Comparison of ENCODE assay signal across 8 mouse cellular contexts in genomic region chr7:143007599-143008369, GRCm38 (mm10). TPM values are rescaled to one million over a fixed set of nuclear protein-coding genes. Genes with fewer than 3 reads are reported as not detected.
DNase-seq lines count a peak whose midpoint lies in the region; ATAC-seq and TF ChIP-seq lines count a peak whose summit lies in the region.

No protein-coding gene starts in this region.

- H3K36me3 ChIP-seq in heart, embryonic 10.5 days: no peaks in the 10 kb centered on the region
- H3K36me3 ChIP-seq in kidney, embryonic 15.5 days: no peaks in the 10 kb centered on the region

- H3K27ac ChIP-seq in bone marrow macrophage, adult 2 months (ENCODE audit: insufficient read depth, low read depth, low read length): no peak overlapping the region
- peak overlapping the region; percentile 60 for H3K27ac ChIP-seq in embryonic fibroblast, embryonic 13.5 days (ENCODE audit: insufficient read depth, low read length)
- peak overlapping the region; percentile 86 for H3K27ac ChIP-seq in heart, embryonic 10.5 days
- peak overlapping the region; percentile 93 for H3K27ac ChIP-seq in kidney, embryonic 15.5 days

- peaks cover 40% of the 10 kb centered on the region for H3K4me1 ChIP-seq in bone marrow macrophage, adult 2 months (ENCODE audit: control insufficient read depth, insufficient read depth, low read length)
- H3K4me1 ChIP-seq in embryonic fibroblast, embryonic 13.5 days (ENCODE audit: control insufficient read depth, insufficient read depth, low read length): peaks cover 7% of the 10 kb centered on the region; the same call in 1 of the 2 replicates
- peaks cover 82% of the 10 kb centered on the region for H3K4me1 ChIP-seq in heart, embryonic 10.5 days
- peaks cover 63% of the 10 kb centered on the region for H3K4me1 ChIP-seq in kidney, embryonic 15.5 days

- 0 out of 2 replicates have a peak, but pooled peaks cover 7% of the 10 kb centered on the region for H3K27me3 ChIP-seq in heart, embryonic 10.5 days (ENCODE audit: insufficient read depth, poor library complexity, severe bottlenecking)
- no peaks in the 10 kb centered on the region for H3K27me3 ChIP-seq in kidney, embryonic 15.5 days

- peak overlapping the region; percentile 33 for H3K4me2 ChIP-seq in kidney, embryonic 15.5 days

- ATAC-seq in kidney, embryonic 15.5 days (replicated peaks; ENCODE audit: low FRiP score): peak; percentile 73
- ATAC-seq in monocyte, adult 5-6 weeks (replicated peaks; ENCODE audit: insufficient number of reproducible peaks, low FRiP score, low TSS enrichment, poor library complexity, severe bottlenecking): peak; percentile 57

- TF ChIP-seq POLR2A in bone marrow macrophage, adult 2 months (IDR thresholded peaks at IDR 0.05; ENCODE audit: borderline replicate concordance, low read depth, low read length): no peak
- TF ChIP-seq POLR2A in embryonic fibroblast, embryonic 13.5 days (IDR thresholded peaks at IDR 0.05; ENCODE audit: low read depth, low read length): no peak

- DNase-seq in A20 (ENCODE audit: low read depth, low spot score) (peak; percentile 92), liver (peak; percentile 97)
- DNase-seq in heart, embryonic 10.5 days (ENCODE audit: low spot score): peak; percentile 96
- DNase-seq in spleen, postnatal 4 days (ENCODE audit: low spot score in 2 of 2): peak; percentile 97 to 100

- no peaks in the 10 kb centered on the region for H3K9me3 ChIP-seq in heart, embryonic 10.5 days
- no peaks in the 10 kb centered on the region for H3K9me3 ChIP-seq in kidney, embryonic 15.5 days (replicated peaks)

- 34% methylated on average over 17 of the region's 17 CpGs for WGBS in heart, embryonic 10.5 days
- 41% methylated on average over 17 of the region's 17 CpGs for WGBS in kidney, embryonic 15.5 days

- H3K9ac ChIP-seq in kidney, embryonic 15.5 days: 0 out of 2 replicates have a peak overlapping the region, but pooled peaks have one; percentile 17

- no peak overlapping the region for H3K4me3 ChIP-seq in bone marrow macrophage, adult 2 months (ENCODE audit: insufficient read depth, low read length)
- no peak overlapping the region for H3K4me3 ChIP-seq in embryonic fibroblast, embryonic 13.5 days (ENCODE audit: insufficient read depth, low read length)
- H3K4me3 ChIP-seq in heart, embryonic 10.5 days: peak overlapping the region; percentile 30
- H3K4me3 ChIP-seq in kidney, embryonic 15.5 days (replicated peaks): no peak overlapping the region

- TF ChIP-seq CTCF in bone marrow macrophage, adult 2 months (IDR thresholded peaks at IDR 0.05; ENCODE audit: low read depth, low read length): peak; percentile 59; the same call in 1 of the 2 replicates
- TF ChIP-seq CTCF in embryonic fibroblast, embryonic 13.5 days (IDR thresholded peaks at IDR 0.05; ENCODE audit: borderline replicate concordance, insufficient read depth, low read length): peak; percentile 95

RNA-seq across cellular contexts. Expression of gene Tspan32, which starts 2.9 kb away (rescaled TPM):
- polyA plus RNA-seq in bone marrow macrophage, adult 2 months (2012; ENCODE audit: insufficient read depth, insufficient read length, missing spikeins): 23.9 and 25.7 TPM in 2 replicates
- polyA plus RNA-seq in embryonic fibroblast, embryonic 13.5 days (2011; ENCODE audit: insufficient read length, low read depth, missing spikeins): not detected in 2 replicates
- polyA plus RNA-seq in heart, embryonic 10.5 days (2016; fragmentation: Nextera tagmentation; extraction: Ambion mirVana): 19.3 and 21.1 TPM in 2 replicates
- 2.2 and 2.3 TPM in 2 replicates for polyA plus RNA-seq in kidney, embryonic 15.5 days (2015; fragmentation: Nextera tagmentation; extraction: Ambion mirVana)
- 47.6 to 98.9 TPM (median 75.2 TPM) in 3 replicates for total RNA-seq in monocyte, adult 5-6 weeks (2017)

RNA-seq across cellular contexts. Expression of gene Ascl2, which starts 38.7 kb away (rescaled TPM):
- not detected in 2 replicates for polyA plus RNA-seq in bone marrow macrophage, adult 2 months (2012; ENCODE audit: insufficient read depth, insufficient read length, missing spikeins)
- polyA plus RNA-seq in embryonic fibroblast, embryonic 13.5 days (2011; ENCODE audit: insufficient read length, low read depth, missing spikeins): not detected in 2 replicates
- 1.1 and 1.2 TPM in 2 replicates for polyA plus RNA-seq in heart, embryonic 10.5 days (2016; fragmentation: Nextera tagmentation; extraction: Ambion mirVana)
- 0.73 and 1.1 TPM in 2 replicates for polyA plus RNA-seq in kidney, embryonic 15.5 days (2015; fragmentation: Nextera tagmentation; extraction: Ambion mirVana)
- total RNA-seq in monocyte, adult 5-6 weeks (2017): 1.6 TPM in 1 of 3 replicates, not detected in the others

RNA-seq across cellular contexts. Expression of gene Cd81, which starts 44.8 kb away (rescaled TPM):
- 314 and 321 TPM in 2 replicates for polyA plus RNA-seq in bone marrow macrophage, adult 2 months (2012; ENCODE audit: insufficient read depth, insufficient read length, missing spikeins)
- 684 and 894 TPM in 2 replicates for polyA plus RNA-seq in embryonic fibroblast, embryonic 13.5 days (2011; ENCODE audit: insufficient read length, low read depth, missing spikeins)
- polyA plus RNA-seq in heart, embryonic 10.5 days (2016; fragmentation: Nextera tagmentation; extraction: Ambion mirVana): 472 and 583 TPM in 2 replicates
- 519 and 576 TPM in 2 replicates for polyA plus RNA-seq in kidney, embryonic 15.5 days (2015; fragmentation: Nextera tagmentation; extraction: Ambion mirVana)
- total RNA-seq in monocyte, adult 5-6 weeks (2017): 75.1 to 86.6 TPM (median 75.4 TPM) in 3 replicates
